Comparison of ENCODE assay signal across 29 mouse cellular contexts in the genomic region with DNA sequence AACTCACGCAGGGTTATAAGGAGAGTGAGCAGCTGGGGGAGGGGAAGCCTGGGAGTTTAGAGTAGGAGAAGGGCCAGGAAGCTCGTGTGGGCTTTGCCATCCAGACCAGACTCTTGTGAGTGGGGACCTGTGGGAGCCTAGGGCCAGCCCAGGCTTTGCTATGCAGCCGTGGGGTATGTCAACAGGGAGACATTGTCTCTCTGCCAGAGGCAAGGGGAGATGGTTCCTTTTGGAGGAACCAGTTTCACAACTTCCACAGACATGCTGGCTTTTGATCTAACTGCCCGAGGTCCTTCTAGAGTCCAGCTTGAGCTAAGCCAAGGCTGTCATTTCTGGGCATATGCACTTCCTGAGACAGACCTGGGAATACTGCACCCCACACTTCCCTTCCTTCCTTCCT. TPM values are rescaled to one million over a fixed set of nuclear protein-coding genes. Genes with fewer than 3 reads are reported as not detected.
DNase-seq lines count a peak whose midpoint lies in the region; ATAC-seq and TF ChIP-seq lines count a peak whose summit lies in the region.
"Had no signal": no experiment of that assay in that cellular context is flagged by ENCODE, and none has a peak within 500 bp of the region (broad histone marks: within the 10 kb centered on the region; RNA-seq: fewer than 3 reads in every experiment).

No protein-coding gene starts in this region.

- no peak overlapping the region for H3K4me2 ChIP-seq in kidney, embryonic 14.5 days (replicated peaks; ENCODE audit: low read depth, low read length)
- no peak overlapping the region for H3K4me2 ChIP-seq in lung, postnatal 0 days (replicated peaks; ENCODE audit: low read depth, low read length)
- H3K4me2 ChIP-seq in intestine, embryonic 16.5 days (ENCODE audit: low read depth, low read length) = no peak overlapping the region
- H3K4me2 ChIP-seq in stomach, postnatal 0 days (replicated peaks; ENCODE audit: low read depth) = no peak overlapping the region
- H3K4me2 ChIP-seq: embryonic facial prominence, embryonic 12.5 days; forebrain, embryonic 15.5 days; heart, embryonic 12.5 days; hindbrain, embryonic 13.5 days; liver, embryonic 12.5 days; midbrain, embryonic 12.5 days; neural tube, embryonic 13.5 days had no signal

- H3K9ac ChIP-seq in kidney, embryonic 14.5 days (ENCODE audit: low read depth, low read length) = no peak overlapping the region
- no peak overlapping the region for H3K9ac ChIP-seq in lung, postnatal 0 days (replicated peaks; ENCODE audit: low read depth)
- no peak overlapping the region for H3K9ac ChIP-seq in intestine, embryonic 16.5 days (ENCODE audit: low read depth, low read length)
- H3K9ac ChIP-seq in stomach, postnatal 0 days (ENCODE audit: low read length) = no peak overlapping the region
- H3K9ac ChIP-seq: embryonic facial prominence, embryonic 12.5 days; forebrain, embryonic 15.5 days; heart, embryonic 12.5 days; hindbrain, embryonic 13.5 days; liver, embryonic 12.5 days; liver, postnatal 0 days; midbrain, embryonic 12.5 days; neural tube, embryonic 13.5 days had no signal

- no peak for TF ChIP-seq CTCF in lung, postnatal 0 days (IDR thresholded peaks at IDR 0.05)
- TF ChIP-seq CTCF in stomach, postnatal 0 days (IDR thresholded peaks at IDR 0.05; ENCODE audit: low read depth) = no peak

- H3K27ac ChIP-seq in kidney, embryonic 14.5 days (ENCODE audit: low read depth, low read length) = no peak overlapping the region
- H3K27ac ChIP-seq in lung, postnatal 0 days (ENCODE audit: low read length) = no peak overlapping the region
- no peak overlapping the region for H3K27ac ChIP-seq in intestine, embryonic 16.5 days (ENCODE audit: low read length)
- H3K27ac ChIP-seq in stomach, postnatal 0 days (replicated peaks) = no peak overlapping the region
- H3K27ac ChIP-seq in embryonic facial prominence, embryonic 10.5 days (replicated peaks) = no peak overlapping the region
- H3K27ac ChIP-seq: embryonic facial prominence, embryonic 12.5 days; forebrain, embryonic 10.5 days; forebrain, embryonic 15.5 days; heart, adult 2 months; hindbrain, embryonic 13.5 days; left cerebral cortex, adult 2 months; liver, embryonic 12.5 days; midbrain, embryonic 12.5 days; neural tube, embryonic 13.5 days had no signal

- no peaks in the 10 kb centered on the region for H3K9me3 ChIP-seq in kidney, embryonic 14.5 days (ENCODE audit: control insufficient read depth, low read length)
- no peaks in the 10 kb centered on the region for H3K9me3 ChIP-seq in lung, postnatal 0 days (ENCODE audit: low read length)
- no peaks in the 10 kb centered on the region for H3K9me3 ChIP-seq in intestine, embryonic 16.5 days (ENCODE audit: control insufficient read depth, low read length)
- no peaks in the 10 kb centered on the region for H3K9me3 ChIP-seq in stomach, postnatal 0 days (ENCODE audit: control insufficient read depth, low read length)
- no peaks in the 10 kb centered on the region for H3K9me3 ChIP-seq in embryonic facial prominence, embryonic 10.5 days
- H3K9me3 ChIP-seq: embryonic facial prominence, embryonic 12.5 days; forebrain, embryonic 10.5 days; forebrain, embryonic 15.5 days; G1E; heart, embryonic 12.5 days; hindbrain, embryonic 13.5 days; liver, embryonic 12.5 days; midbrain, embryonic 12.5 days had no signal

- 0 out of 2 replicates have a peak, but pooled peaks have one; percentile 6 for ATAC-seq in kidney, embryonic 14.5 days (ENCODE audit: low FRiP score, low TSS enrichment)
- ATAC-seq in lung, postnatal 0 days = peak; percentile 55
- ATAC-seq in intestine, embryonic 16.5 days = peak; percentile 58
- ATAC-seq in stomach, postnatal 0 days (ENCODE audit: low FRiP score, low TSS enrichment) = peak; percentile 25; the same call in 1 of the 2 replicates
- ATAC-seq: forebrain, embryonic 15.5 days; liver, embryonic 12.5 days; liver, postnatal 0 days had no signal

- no peak for DNase-seq in kidney, adult 9 months
- peak; percentile 42 for DNase-seq in lung, postnatal 0 days (ENCODE audit: low spot score)
- no peak for DNase-seq in lung, postnatal 4 days
- DNase-seq in stomach, postnatal 0 days (ENCODE audit: low spot score) = peak; percentile 18
- no peak for DNase-seq in embryonic facial prominence, embryonic 10.5 days (ENCODE audit: low spot score)
- DNase-seq: adrenal gland, adult 8-10 months; cerebellum, adult 9-10 months; cerebellum, postnatal 36 days; gastrocnemius, postnatal 36 days; heart, adult 2 months; heart, postnatal 4 days; kidney, adult 2 months; kidney, postnatal 25 days; left cerebral cortex, postnatal 4 days; liver, postnatal 0 days; right cerebral cortex, postnatal 4 days; thymus, postnatal 14 days had no signal

- TF ChIP-seq EP300 in lung, postnatal 0 days (IDR thresholded peaks at IDR 0.05) = no peak
- no peak for TF ChIP-seq EP300 in stomach, postnatal 0 days (optimal IDR thresholded peaks at IDR 0.05)

- no peaks in the 10 kb centered on the region for H3K4me1 ChIP-seq in kidney, embryonic 14.5 days (ENCODE audit: control insufficient read depth, insufficient read depth, low read length)
- no peaks in the 10 kb centered on the region for H3K4me1 ChIP-seq in lung, postnatal 0 days (ENCODE audit: insufficient read depth, low read depth, low read length)
- H3K4me1 ChIP-seq in intestine, embryonic 16.5 days (ENCODE audit: control insufficient read depth, insufficient read depth, low read length) = 0 out of 2 replicates have a peak, but pooled peaks cover 5% of the 10 kb centered on the region
- no peaks in the 10 kb centered on the region for H3K4me1 ChIP-seq in stomach, postnatal 0 days (replicated peaks; ENCODE audit: control insufficient read depth, insufficient read depth)
- H3K4me1 ChIP-seq in embryonic facial prominence, embryonic 10.5 days = peaks cover 23% of the 10 kb centered on the region
- H3K4me1 ChIP-seq: forebrain, embryonic 15.5 days; liver, embryonic 12.5 days had no signal

- 43% methylated on average over 4 of the region's 4 CpGs for WGBS in kidney, embryonic 14.5 days
- 25% methylated on average over 4 of the region's 4 CpGs for WGBS in lung, postnatal 0 days
- WGBS in intestine, embryonic 16.5 days = 27% methylated on average over 4 of the region's 4 CpGs
- 38% methylated on average over 4 of the region's 4 CpGs for WGBS in stomach, postnatal 0 days
- WGBS in embryonic facial prominence, embryonic 10.5 days = 50% methylated on average over 4 of the region's 4 CpGs

- H3K4me3 ChIP-seq in kidney, embryonic 14.5 days (ENCODE audit: low read length) = no peak overlapping the region
- no peak overlapping the region for H3K4me3 ChIP-seq in lung, postnatal 0 days (ENCODE audit: low read depth, low read length)
- H3K4me3 ChIP-seq in intestine, embryonic 16.5 days (ENCODE audit: low read length) = no peak overlapping the region
- H3K4me3 ChIP-seq in stomach, postnatal 0 days (ENCODE audit: low read depth, low read length) = no peak overlapping the region
- H3K4me3 ChIP-seq in embryonic facial prominence, embryonic 10.5 days = no peak overlapping the region
- H3K4me3 ChIP-seq: embryonic facial prominence, embryonic 12.5 days; forebrain, embryonic 10.5 days; forebrain, embryonic 15.5 days; heart, adult 2 months; heart, embryonic 12.5 days; hindbrain, embryonic 13.5 days; left cerebral cortex, adult 2 months; liver, embryonic 12.5 days; midbrain, embryonic 12.5 days; neural tube, embryonic 13.5 days had no signal

- no peaks in the 10 kb centered on the region for H3K27me3 ChIP-seq in kidney, embryonic 14.5 days (ENCODE audit: control insufficient read depth, insufficient read depth, low read length)
- H3K27me3 ChIP-seq in lung, postnatal 0 days (replicated peaks; ENCODE audit: insufficient read depth, low read length) = no peaks in the 10 kb centered on the region
- no peaks in the 10 kb centered on the region for H3K27me3 ChIP-seq in intestine, embryonic 16.5 days (replicated peaks; ENCODE audit: control insufficient read depth, insufficient read depth, low read length)
- H3K27me3 ChIP-seq in stomach, postnatal 0 days (ENCODE audit: control insufficient read depth, insufficient read depth, low read length) = no peaks in the 10 kb centered on the region
- H3K27me3 ChIP-seq in embryonic facial prominence, embryonic 10.5 days (replicated peaks; ENCODE audit: low read depth, poor library complexity, severe bottlenecking) = no peaks in the 10 kb centered on the region
- H3K27me3 ChIP-seq: embryonic facial prominence, embryonic 12.5 days; forebrain, embryonic 15.5 days; heart, embryonic 12.5 days; hindbrain, embryonic 13.5 days; midbrain, embryonic 12.5 days; neural tube, embryonic 13.5 days had no signal

- no peaks in the 10 kb centered on the region for H3K36me3 ChIP-seq in kidney, embryonic 14.5 days (ENCODE audit: control insufficient read depth, insufficient read depth, low read length)
- H3K36me3 ChIP-seq in lung, postnatal 0 days (ENCODE audit: insufficient read depth, low read length) = no peaks in the 10 kb centered on the region
- no peaks in the 10 kb centered on the region for H3K36me3 ChIP-seq in intestine, embryonic 16.5 days (ENCODE audit: control insufficient read depth, insufficient read depth, low read length)
- no peaks in the 10 kb centered on the region for H3K36me3 ChIP-seq in stomach, postnatal 0 days (ENCODE audit: control insufficient read depth, insufficient read depth, low read length)
- H3K36me3 ChIP-seq in embryonic facial prominence, embryonic 10.5 days (replicated peaks) = no peaks in the 10 kb centered on the region
- H3K36me3 ChIP-seq: embryonic facial prominence, embryonic 12.5 days; forebrain, embryonic 10.5 days; forebrain, embryonic 15.5 days; G1E; heart, embryonic 12.5 days; hindbrain, embryonic 13.5 days; liver, embryonic 12.5 days; midbrain, embryonic 12.5 days; neural tube, embryonic 13.5 days had no signal

RNA-seq across cellular contexts. Expression of gene Echdc3, which starts 25.4 kb away (rescaled TPM):
- 7.0 and 7.4 TPM in 2 replicates for polyA plus RNA-seq in kidney, embryonic 14.5 days (2014; fragmentation: Nextera tagmentation; extraction: Ambion mirVana)
- 12.0 and 15.1 TPM in 2 replicates for polyA plus RNA-seq in lung, postnatal 0 days (2015; fragmentation: Nextera tagmentation; extraction: Ambion mirVana)
- 16.6 and 16.9 TPM in 2 replicates for polyA plus RNA-seq in intestine, embryonic 16.5 days (2015; fragmentation: Nextera tagmentation; extraction: Ambion mirVana)
- 8.1 and 9.1 TPM in 2 replicates for polyA plus RNA-seq in stomach, postnatal 0 days (2015; fragmentation: Nextera tagmentation; extraction: Ambion mirVana)
- polyA plus RNA-seq in embryonic facial prominence, embryonic 10.5 days (2016; fragmentation: Nextera tagmentation; extraction: Ambion mirVana) = 2.5 and 3.1 TPM in 2 replicates
- polyA plus RNA-seq: G1E had no signal

Comparison
In these comparisons a context has a peak if more than half of its experiments do, and no peak if none do; other contexts are left out.
1. DNase-seq: peak in lung, postnatal 0 days (single experiment) and stomach, postnatal 0 days (single experiment); none in kidney, adult 9 months (single experiment), lung, postnatal 4 days (0 of 2) and embryonic facial prominence, embryonic 10.5 days (single experiment).
2. ATAC-seq: peak in every context shown above with its lines; median percentile 58 in intestine, embryonic 16.5 days; 55 in lung, postnatal 0 days; 25 in stomach, postnatal 0 days; 6 in kidney, embryonic 14.5 days.